Mouse (Mus musculus): ENCODE measurements around the gene Lgmn. TPM values are rescaled to one million over a fixed set of nuclear protein-coding genes. Genes with fewer than 3 reads are reported as not detected.

Gene Lgmn
- polyA plus RNA-seq, 2 experiments, result 36.3 to 59.7 TPM

DNA sequence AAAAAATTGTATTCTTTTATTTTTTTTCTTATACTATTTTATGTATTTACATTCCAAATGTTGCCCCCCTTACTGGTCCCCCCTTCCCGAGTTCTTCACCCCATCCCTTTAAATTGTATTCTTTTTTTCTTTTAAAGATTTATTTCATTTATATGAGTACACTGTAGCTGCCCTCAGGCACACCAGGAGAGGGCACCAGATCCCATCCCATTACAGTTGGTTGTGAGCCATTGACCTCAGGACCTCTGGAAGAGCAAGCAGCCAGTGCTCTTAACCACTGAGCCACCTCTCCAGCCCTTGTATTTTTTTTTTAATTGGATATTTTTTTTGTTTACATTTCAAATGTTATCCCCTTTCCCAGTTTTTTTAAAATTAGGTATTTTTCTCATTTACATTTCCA is 28.5 kb upstream of the Lgmn start:
- H3K36me3 ChIP-seq (replicated peaks; ENCODE audit: control insufficient read depth, insufficient read depth, low read depth), result no peaks in the 10 kb centered on the region; the same call in 1 of the 2 replicates
- H3K9ac ChIP-seq (replicated peaks), result no peak overlapping the region
- H3K4me2 ChIP-seq (ENCODE audit: low read depth), result no peak overlapping the region
- H3K4me3 ChIP-seq (ENCODE audit: insufficient read depth in 1 of 2, low read depth in 2 of 2, low read length in 2 of 2), result no peak overlapping the region
- peaks cover 4 to 7% of the 10 kb centered on the region in 2 experiments for H3K4me1 ChIP-seq (replicated peaks; ENCODE audit: control insufficient read depth in 2 of 2, insufficient read depth in 2 of 2, low read length in 1 of 2)
- no peak overlapping the region for H3K27ac ChIP-seq
- no peaks in the 10 kb centered on the region for H3K9me3 ChIP-seq (ENCODE audit: control insufficient read depth, low read length)
- no peak for ATAC-seq (ENCODE audit: insufficient read depth)
- TF ChIP-seq EP300 (IDR thresholded peaks at IDR 0.05; ENCODE audit: low read depth) (no peak), CTCF (IDR thresholded peaks at IDR 0.05; ENCODE audit: low read depth) (peak; percentile 31)
- 69% methylated on average over 1 of the region's 1 CpGs for WGBS (ENCODE audit: insufficient replicate concordance)
- no peaks in the 10 kb centered on the region for H3K27me3 ChIP-seq (ENCODE audit: control insufficient read depth, insufficient read depth, low read length)
- no peak for DNase-seq (ENCODE audit: low read depth in 3 of 3, low spot score in 3 of 3)

DNA sequence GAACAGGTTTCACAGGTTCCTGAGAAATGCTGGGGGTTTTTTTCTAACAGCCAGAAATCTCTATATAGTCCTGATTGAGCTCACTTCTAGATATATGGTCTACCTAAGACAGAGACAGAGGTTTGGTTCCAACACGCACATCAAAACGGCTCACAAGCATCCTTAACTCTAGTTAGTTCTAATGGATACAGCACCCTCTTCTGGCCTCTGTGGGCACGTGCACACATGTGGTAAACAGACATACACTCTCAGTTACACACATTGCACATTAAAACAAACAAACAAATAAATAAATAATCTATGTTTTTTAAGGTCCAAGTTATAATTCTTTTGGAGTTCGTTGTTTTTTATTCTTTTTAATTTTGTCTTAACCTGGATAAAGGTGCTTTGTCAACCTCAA is 25.0 kb upstream of the Lgmn start:
- Histone ChIP-seq H3K4me2 (ENCODE audit: low read depth) (no peak overlapping the region), H3K9ac (replicated peaks) (no peak overlapping the region), H3K36me3 (replicated peaks; ENCODE audit: control insufficient read depth, insufficient read depth, low read depth) (no peaks in the 10 kb centered on the region), H3K27me3 (ENCODE audit: control insufficient read depth, insufficient read depth, low read length) (no peaks in the 10 kb centered on the region), H3K4me3 (ENCODE audit: insufficient read depth in 1 of 2, low read depth in 2 of 2, low read length in 2 of 2) (no peak overlapping the region), H3K4me1 (replicated peaks; ENCODE audit: control insufficient read depth in 2 of 2, insufficient read depth in 2 of 2, low read length in 1 of 2) (0 out of 4 replicates have a peak, but pooled peaks cover 0 to 2% of the 10 kb centered on the region in 2 experiments), H3K9me3 (ENCODE audit: control insufficient read depth, low read length) (no peaks in the 10 kb centered on the region), H3K27ac (no peak overlapping the region)
- 37% methylated on average over 4 of the region's 4 CpGs for WGBS (ENCODE audit: insufficient replicate concordance)
- no peak for ATAC-seq (ENCODE audit: insufficient read depth)
- TF ChIP-seq EP300 (IDR thresholded peaks at IDR 0.05; ENCODE audit: low read depth) (no peak), CTCF (IDR thresholded peaks at IDR 0.05; ENCODE audit: low read depth) (peak; percentile 46; the same call in 1 of the 2 replicates)
- no peak for DNase-seq (ENCODE audit: low read depth in 3 of 3, low spot score in 3 of 3)

DNA sequence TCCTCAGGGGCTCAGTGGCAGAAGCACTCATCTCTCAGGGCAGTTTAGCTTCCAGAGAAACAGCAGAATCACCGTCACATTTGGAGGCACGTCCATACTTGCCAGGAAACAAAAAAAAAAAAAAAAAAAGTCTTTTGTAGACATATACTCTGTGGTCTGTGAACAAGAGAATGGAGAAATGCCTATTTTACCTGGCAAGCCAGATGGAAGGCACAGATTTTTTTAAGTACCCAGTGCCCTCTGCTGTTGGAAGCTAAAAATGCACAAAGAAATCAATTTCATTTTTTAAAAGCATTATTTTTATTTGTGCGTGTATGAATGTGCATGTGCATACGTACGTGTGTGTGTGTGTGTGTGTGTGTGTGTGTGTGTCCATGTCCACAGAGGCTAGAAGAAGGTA is 21.6 kb upstream of the Lgmn start:
- Histone ChIP-seq H3K9ac (replicated peaks) (no peak overlapping the region), H3K4me1 (replicated peaks; ENCODE audit: control insufficient read depth in 2 of 2, insufficient read depth in 2 of 2, low read length in 1 of 2) (no peaks in the 10 kb centered on the region), H3K9me3 (ENCODE audit: control insufficient read depth, low read length) (no peaks in the 10 kb centered on the region), H3K4me3 (ENCODE audit: insufficient read depth in 1 of 2, low read depth in 2 of 2, low read length in 2 of 2) (no peak overlapping the region), H3K27ac (no peak overlapping the region), H3K36me3 (replicated peaks; ENCODE audit: control insufficient read depth, insufficient read depth, low read depth) (no peaks in the 10 kb centered on the region), H3K4me2 (ENCODE audit: low read depth) (no peak overlapping the region), H3K27me3 (ENCODE audit: control insufficient read depth, insufficient read depth, low read length) (no peaks in the 10 kb centered on the region)
- ATAC-seq (ENCODE audit: insufficient read depth), result no peak
- DNase-seq (ENCODE audit: low read depth in 3 of 3, low spot score in 3 of 3), result no peak
- TF ChIP-seq CTCF (IDR thresholded peaks at IDR 0.05; ENCODE audit: low read depth), result peak; percentile 39; the same call in 1 of the 2 replicates
- TF ChIP-seq EP300 (IDR thresholded peaks at IDR 0.05; ENCODE audit: low read depth), result no peak
- WGBS (ENCODE audit: insufficient replicate concordance), result 42% methylated on average over 5 of the region's 5 CpGs

DNA sequence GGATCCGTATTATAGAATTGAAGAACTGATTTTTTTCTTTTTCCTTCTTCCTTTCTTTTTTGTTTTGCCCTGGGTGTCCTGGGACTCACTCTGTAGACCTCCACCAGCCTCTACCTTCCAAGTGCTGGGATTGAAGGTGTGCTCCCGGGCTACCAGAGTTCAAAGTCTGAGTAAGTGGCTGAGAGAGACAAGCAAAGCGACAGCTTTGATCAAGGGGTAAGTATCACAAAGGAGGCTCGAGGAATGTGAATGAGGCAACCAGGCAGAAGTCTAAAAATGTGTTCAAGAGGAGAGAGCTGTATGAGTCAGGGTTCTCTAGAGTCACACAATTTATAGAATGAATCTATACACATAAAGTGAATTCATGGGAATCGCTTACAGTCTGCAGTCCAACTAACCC is 20.4 kb upstream of the Lgmn start:
- H3K4me3 ChIP-seq (ENCODE audit: insufficient read depth in 1 of 2, low read depth in 2 of 2, low read length in 2 of 2), result no peak overlapping the region
- DNase-seq (ENCODE audit: low read depth in 3 of 3, low spot score in 3 of 3) (no peak), ATAC-seq (ENCODE audit: insufficient read depth) (no peak)
- no peaks in the 10 kb centered on the region for H3K36me3 ChIP-seq (replicated peaks; ENCODE audit: control insufficient read depth, insufficient read depth, low read depth)
- WGBS (ENCODE audit: insufficient replicate concordance), result 56% methylated on average over 5 of the region's 5 CpGs
- H3K27ac ChIP-seq, result no peak overlapping the region
- H3K9me3 ChIP-seq (ENCODE audit: control insufficient read depth, low read length), result no peaks in the 10 kb centered on the region
- H3K9ac ChIP-seq (replicated peaks), result no peak overlapping the region
- TF ChIP-seq EP300 (IDR thresholded peaks at IDR 0.05; ENCODE audit: low read depth) (no peak), CTCF (IDR thresholded peaks at IDR 0.05; ENCODE audit: low read depth) (no peak)
- H3K4me2 ChIP-seq (ENCODE audit: low read depth), result no peak overlapping the region
- H3K4me1 ChIP-seq (replicated peaks; ENCODE audit: control insufficient read depth in 2 of 2, insufficient read depth in 2 of 2, low read length in 1 of 2), result no peaks in the 10 kb centered on the region
- H3K27me3 ChIP-seq (ENCODE audit: control insufficient read depth, insufficient read depth, low read length), result no peaks in the 10 kb centered on the region

DNA sequence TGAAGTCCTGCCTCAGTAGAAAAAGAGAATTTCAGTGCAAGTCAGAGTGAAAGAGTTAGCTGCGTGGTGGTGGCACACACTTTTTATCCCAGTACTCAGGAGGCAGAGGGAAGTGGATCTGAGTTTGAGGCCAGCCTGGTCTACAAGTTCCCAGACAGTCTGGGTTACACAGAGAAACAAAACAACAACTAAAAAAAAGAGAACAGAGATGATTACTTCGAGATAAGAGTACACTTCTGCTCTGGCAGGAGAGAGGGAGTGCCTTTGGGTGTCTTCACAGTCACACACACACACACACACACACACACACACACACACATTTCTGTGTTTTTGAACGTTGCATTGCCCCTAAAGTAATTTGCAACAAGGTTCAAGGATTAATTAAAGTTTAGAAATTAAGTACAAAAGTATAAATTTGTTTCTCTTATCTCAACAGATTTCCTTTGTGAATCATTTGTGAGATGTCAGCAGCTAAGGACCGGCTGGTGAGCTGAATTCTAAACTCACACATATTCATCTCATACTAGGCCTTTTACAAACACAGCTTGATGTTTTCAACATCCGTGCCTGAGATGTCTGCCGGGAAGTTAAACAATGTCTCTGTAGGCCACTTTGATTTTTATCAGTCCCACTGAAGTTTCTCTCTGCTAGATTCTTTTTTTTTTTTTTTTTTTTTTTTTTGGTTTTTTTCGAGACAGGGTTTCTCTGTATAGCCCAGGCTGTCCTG is 17.0 kb upstream of the Lgmn start:
- H3K4me3 ChIP-seq (ENCODE audit: insufficient read depth in 1 of 2, low read depth in 2 of 2, low read length in 2 of 2), result no peak overlapping the region
- no peak for TF ChIP-seq EP300 (IDR thresholded peaks at IDR 0.05; ENCODE audit: low read depth)
- TF ChIP-seq CTCF (IDR thresholded peaks at IDR 0.05; ENCODE audit: low read depth), result no peak
- DNase-seq (ENCODE audit: low read depth in 3 of 3, low spot score in 3 of 3) (no peak), ATAC-seq (ENCODE audit: insufficient read depth) (no peak)
- no peak overlapping the region for H3K27ac ChIP-seq
- H3K9ac ChIP-seq (replicated peaks), result no peak overlapping the region
- no peaks in the 10 kb centered on the region for H3K9me3 ChIP-seq (ENCODE audit: control insufficient read depth, low read length)
- H3K36me3 ChIP-seq (replicated peaks; ENCODE audit: control insufficient read depth, insufficient read depth, low read depth), result no peaks in the 10 kb centered on the region
- 28% methylated on average over 7 of the region's 7 CpGs for WGBS (ENCODE audit: insufficient replicate concordance)
- H3K4me2 ChIP-seq (ENCODE audit: low read depth), result no peak overlapping the region
- no peaks in the 10 kb centered on the region; a peak in 1 of 4 replicates for H3K4me1 ChIP-seq (replicated peaks; ENCODE audit: control insufficient read depth in 2 of 2, insufficient read depth in 2 of 2, low read length in 1 of 2)
- no peaks in the 10 kb centered on the region for H3K27me3 ChIP-seq (ENCODE audit: control insufficient read depth, insufficient read depth, low read length)

All from liver, embryonic 14.5 days (tissue).